Mouse (Mus musculus) forebrain, embryonic 14.5 days (tissue): ENCODE data around the gene Zscan18. TPM values are rescaled to one million over a fixed set of nuclear protein-coding genes. Genes with fewer than 3 reads are reported as not detected.

Experiments used
- ATAC-seq: fragments of 200-750 bp; cut with Nextera tagmentation; 2 replicates; pipeline ENCODE4 v1.8.0; 2017; ENCODE audit warnings: mild to moderate bottlenecking, moderate library complexity
- DNase-seq: peaks from one replicate; pipeline ENCODE4 v3.0.0-alpha.2; 2015; ENCODE audit warnings: low spot score
- H3K27ac ChIP-seq: fragments of 300-500 bp; sonication (generic); 2 replicates; pipeline ENCODE4 v1.5.1; 2014; ENCODE audit warnings: low read depth, mild to moderate bottlenecking, control low read depth, low read length, moderate library complexity
- H3K27me3 ChIP-seq: fragments of 300-500 bp; sonication (generic); replicated peaks from 2 replicates; pipeline ENCODE4 v1.6.1; 2014; ENCODE audit warnings: low read length, control low read depth, mixed read lengths; ENCODE audit not compliant: control insufficient read depth, insufficient read depth
- H3K36me3 ChIP-seq: fragments of 300-500 bp; sonication (generic); 2 replicates; pipeline ENCODE4 v1.6.1; 2014; ENCODE audit warnings: low read length, control low read depth; ENCODE audit not compliant: control insufficient read depth, insufficient read depth
- H3K4me1 ChIP-seq: fragments of 300-500 bp; sonication (generic); 2 replicates; pipeline ENCODE4 v1.6.1; 2014; ENCODE audit warnings: antibody characterized with exemption, low read length, control low read depth; ENCODE audit not compliant: control insufficient read depth, insufficient read depth
- H3K4me2 ChIP-seq: fragments of 300-500 bp; sonication (generic); 2 replicates; pipeline ENCODE4 v1.6.1; 2014; ENCODE audit warnings: mild to moderate bottlenecking, control low read depth, low read length
- H3K4me3 ChIP-seq: fragments of 300-500 bp; sonication (generic); 2 replicates; pipeline ENCODE4 v1.5.1; 2014; ENCODE audit warnings: low read depth, low read length, control low read depth
- H3K9ac ChIP-seq: fragments of 300-500 bp; sonication (generic); 2 replicates; pipeline ENCODE4 v1.6.1; 2014; ENCODE audit warnings: mild to moderate bottlenecking, low read length, control low read depth, moderate library complexity
- H3K9me3 ChIP-seq: fragments of 300-500 bp; sonication (generic); replicated peaks from 2 replicates; pipeline ENCODE4 v1.6.1; 2016; ENCODE audit warnings: low read length, control low read depth, mixed read lengths; ENCODE audit not compliant: control insufficient read depth
- WGBS: fragments of 180-500 bp; shearing (Covaris S2); extraction: QIAGEN DNeasy Blood & Tissue Kit; methylation state at CpG from one replicate; pipeline ENCODE4 v1.1.7; 2014; 5-methylcytosine and 5-hydroxymethylcytosine counted together
- polyA plus RNA-seq: library from polyadenylated mRNA; unstranded; fragments of >200 nt; fragmentation: Nextera tagmentation; extraction: Ambion mirVana; gene quantifications from 2 replicates; pipeline ENCODE4 v1.2.1, GENCODE M21; 2014

Zscan18 gene
- polyA plus RNA-seq, 1 experiment from 2014 or later = 15.7 TPM

DNA sequence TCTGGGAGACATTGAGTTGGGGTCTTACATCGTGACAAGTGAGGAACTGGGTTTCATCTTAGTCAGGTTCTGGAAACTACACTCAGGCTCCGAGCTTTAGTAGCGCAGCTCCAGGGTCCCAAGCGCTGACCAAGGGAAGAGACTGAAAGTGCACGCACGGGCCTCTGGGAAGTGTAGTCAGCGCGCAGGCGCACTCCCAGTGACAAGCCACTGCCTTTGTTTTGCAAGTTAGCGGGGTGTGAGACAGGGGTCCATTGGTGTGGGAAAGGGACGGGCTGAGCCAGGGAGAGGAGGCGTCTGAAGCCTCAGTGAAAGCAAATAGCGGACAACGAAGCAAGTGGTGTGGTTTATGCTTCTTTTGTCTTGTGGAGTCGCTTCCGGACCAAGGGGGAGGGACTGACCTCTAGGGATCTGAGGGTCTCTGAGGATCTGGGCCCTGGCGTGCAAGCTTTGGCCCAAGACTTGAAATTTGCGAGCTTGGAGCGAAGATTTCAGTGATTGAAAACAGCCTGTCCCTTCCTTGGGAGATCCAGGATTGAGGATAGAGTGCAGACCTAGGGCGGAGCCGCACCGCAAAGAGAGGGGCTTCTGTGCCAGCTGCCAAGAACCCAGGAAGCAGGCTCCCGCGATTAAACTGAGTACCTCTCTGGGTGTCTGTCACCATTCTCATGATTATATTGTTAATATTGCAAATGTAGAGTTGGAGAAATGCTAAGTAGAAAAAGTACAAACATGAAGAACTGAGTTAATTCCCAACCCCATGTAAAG is 53.8 kb downstream of the Zscan18 start:
- Histone ChIP-seq H3K36me3 (no peaks in the 10 kb centered on the region), H3K4me3 (no peak overlapping the region), H3K27me3 (no peaks in the 10 kb centered on the region), H3K4me1 (no peaks in the 10 kb centered on the region), H3K27ac (no peak overlapping the region), H3K9ac (no peak overlapping the region), H3K4me2 (peak overlapping the region; percentile 20; the same call in 1 of the 2 replicates), H3K9me3 (no peaks in the 10 kb centered on the region)
- ATAC-seq (peak; percentile 54; the same call in 1 of the 2 replicates), DNase-seq (peak; percentile 37)
- 73% methylated on average over 24 of the region's 24 CpGs for WGBS

DNA sequence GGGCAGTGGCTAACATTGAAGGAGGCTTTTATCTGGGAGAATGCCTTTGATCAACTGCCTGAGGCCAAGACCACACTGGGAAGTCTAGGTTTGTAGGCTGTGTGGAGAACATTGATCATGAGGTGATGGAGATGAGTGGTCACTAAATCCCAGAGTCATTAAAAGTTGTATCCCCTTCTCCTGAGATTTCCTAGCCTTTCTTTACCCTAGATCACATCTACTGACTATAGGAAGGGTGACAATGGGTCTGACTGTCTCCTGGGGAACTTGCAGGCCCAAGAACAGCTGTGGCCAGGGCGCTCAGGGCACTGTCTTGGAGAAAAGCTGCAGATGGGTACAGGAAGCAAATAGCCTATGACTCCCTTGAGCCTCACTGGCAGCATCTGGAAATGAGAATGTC is 68.5 kb downstream of the Zscan18 start, which contains the start of gene Vmn2r56:
Gene Vmn2r56, minus strand, starts transcription at position 101 of the 400 bp plus-strand sequence.
- WGBS = 65% methylated on average over 1 of the region's 1 CpGs
- no peak for DNase-seq

More for the DNA sequence above, 68.5 kb downstream of the Zscan18 start, which contains the start of gene Vmn2r56:
- H3K4me3 ChIP-seq = no peak within 1 kb of the TSS
- H3K4me1 ChIP-seq = no peaks in the 10 kb centered on the region
- no peaks in the 10 kb centered on the region for H3K9me3 ChIP-seq
- H3K36me3 ChIP-seq = no peaks in the 10 kb centered on the region
- no peaks in the 10 kb centered on the region for H3K27me3 ChIP-seq
- no peak within 1 kb of the TSS for H3K9ac ChIP-seq
- no peak within 1 kb of the TSS for H3K4me2 ChIP-seq
- no peak within 1 kb of the TSS for H3K27ac ChIP-seq
- no peak for ATAC-seq

Other genes starting within 250 kb of the Zscan18 start
- gene Vmn2r53, start 194.8 kb downstream of the Zscan18 start, polyA plus RNA-seq = not detected in 2 replicates
- not detected in 2 replicates for gene Vmn2r54, start 163.3 kb downstream of the Zscan18 start, polyA plus RNA-seq
- gene Vmn2r55, start 118.6 kb downstream of the Zscan18 start, polyA plus RNA-seq = not detected in 2 replicates
- gene Vmn2r56, start 68.6 kb downstream of the Zscan18 start, polyA plus RNA-seq = not detected in 2 replicates
- gene Zfp329, start 15.2 kb upstream of the Zscan18 start, polyA plus RNA-seq = 16.1 and 23.6 TPM in 2 replicates
- 29.7 and 38.8 TPM in 2 replicates for gene Zfp110, start 31.1 kb upstream of the Zscan18 start, polyA plus RNA-seq
- 8.9 and 10.5 TPM in 2 replicates for gene Zfp128, start 77.5 kb upstream of the Zscan18 start, polyA plus RNA-seq
- 15.4 and 16.3 TPM in 2 replicates for gene Zscan22, start 94.2 kb upstream of the Zscan18 start, polyA plus RNA-seq
- gene Rps5, start 118.7 kb upstream of the Zscan18 start, polyA plus RNA-seq = 740 and 1,089 TPM in 2 replicates
- gene Rnf225, start 123.8 kb upstream of the Zscan18 start, polyA plus RNA-seq = 0.48 and 0.57 TPM in 2 replicates
- gene Zfp324, start 162.2 kb upstream of the Zscan18 start, polyA plus RNA-seq = 10.1 and 11.4 TPM in 2 replicates
- 4.5 and 4.9 TPM in 2 replicates for gene Zfp446, start 174.2 kb upstream of the Zscan18 start, polyA plus RNA-seq
- 0.10 TPM in 1 of 2 replicates, not detected in the other for gene Slc27a5, start 194.6 kb upstream of the Zscan18 start, polyA plus RNA-seq
- 266 and 317 TPM in 2 replicates for gene Trim28, start 195.5 kb upstream of the Zscan18 start, polyA plus RNA-seq
- gene Zbtb45, start 206.4 kb upstream of the Zscan18 start, polyA plus RNA-seq = 34.7 and 41.1 TPM in 2 replicates
- 189 and 215 TPM in 2 replicates for gene Chmp2a, start 231.2 kb upstream of the Zscan18 start, polyA plus RNA-seq
- 73.4 and 77.9 TPM in 2 replicates for gene Ube2m, start 234.6 kb upstream of the Zscan18 start, polyA plus RNA-seq